Mouse (Mus musculus) forebrain, embryonic 14.5 days (tissue): ENCODE results near the gene Grk4. TPM values are rescaled to one million over a fixed set of nuclear protein-coding genes. Genes with fewer than 3 reads are reported as not detected.
A peak's percentile ranks its signal among the peaks of the same experiment; 100 is the strongest.

Source experiments
- ATAC-seq: fragments of 200-750 bp; cut with Nextera tagmentation; 2 replicates; pipeline ENCODE4 v1.8.0; 2017; ENCODE audit warnings: mild to moderate bottlenecking, moderate library complexity
- DNase-seq: peaks from one replicate; pipeline ENCODE4 v3.0.0-alpha.2; 2015; ENCODE audit warnings: low spot score
- H3K27ac ChIP-seq: fragments of 300-500 bp; sonication (generic); 2 replicates; pipeline ENCODE4 v1.5.1; 2014; ENCODE audit warnings: low read depth, mild to moderate bottlenecking, control low read depth, low read length, moderate library complexity
- H3K27me3 ChIP-seq: fragments of 300-500 bp; sonication (generic); replicated peaks from 2 replicates; pipeline ENCODE4 v1.6.1; 2014; ENCODE audit warnings: low read length, control low read depth, mixed read lengths; ENCODE audit not compliant: control insufficient read depth, insufficient read depth
- H3K36me3 ChIP-seq: fragments of 300-500 bp; sonication (generic); 2 replicates; pipeline ENCODE4 v1.6.1; 2014; ENCODE audit warnings: low read length, control low read depth; ENCODE audit not compliant: control insufficient read depth, insufficient read depth
- H3K4me1 ChIP-seq: fragments of 300-500 bp; sonication (generic); 2 replicates; pipeline ENCODE4 v1.6.1; 2014; ENCODE audit warnings: antibody characterized with exemption, low read length, control low read depth; ENCODE audit not compliant: control insufficient read depth, insufficient read depth
- H3K4me2 ChIP-seq: fragments of 300-500 bp; sonication (generic); 2 replicates; pipeline ENCODE4 v1.6.1; 2014; ENCODE audit warnings: mild to moderate bottlenecking, control low read depth, low read length
- H3K4me3 ChIP-seq: fragments of 300-500 bp; sonication (generic); 2 replicates; pipeline ENCODE4 v1.5.1; 2014; ENCODE audit warnings: low read depth, low read length, control low read depth
- H3K9ac ChIP-seq: fragments of 300-500 bp; sonication (generic); 2 replicates; pipeline ENCODE4 v1.6.1; 2014; ENCODE audit warnings: mild to moderate bottlenecking, low read length, control low read depth, moderate library complexity
- H3K9me3 ChIP-seq: fragments of 300-500 bp; sonication (generic); replicated peaks from 2 replicates; pipeline ENCODE4 v1.6.1; 2016; ENCODE audit warnings: low read length, control low read depth, mixed read lengths; ENCODE audit not compliant: control insufficient read depth
- WGBS: fragments of 180-500 bp; shearing (Covaris S2); extraction: QIAGEN DNeasy Blood & Tissue Kit; methylation state at CpG from one replicate; pipeline ENCODE4 v1.1.7; 2014; 5-methylcytosine and 5-hydroxymethylcytosine counted together
- polyA plus RNA-seq: library from polyadenylated mRNA; unstranded; fragments of >200 nt; fragmentation: Nextera tagmentation; extraction: Ambion mirVana; gene quantifications from 2 replicates; pipeline ENCODE4 v1.2.1, GENCODE M21; 2014

Grk4 gene
- polyA plus RNA-seq: 1.2 TPM in 2 replicates

- Histone ChIP-seq H3K4me2 (peak within 1 kb of the TSS; percentile 68), H3K9ac (peak within 1 kb of the TSS; percentile 75), H3K36me3 (peaks cover 21% of the 10 kb centered on the region), H3K9me3 (no peaks in the 10 kb centered on the region), H3K4me1 (peaks cover 7% of the 10 kb centered on the region; the same call in 1 of the 2 replicates), H3K4me3 (peak within 1 kb of the TSS; percentile 66), H3K27me3 (0 out of 2 replicates have a peak, but pooled peaks cover 3% of the 10 kb centered on the region), H3K27ac (peak within 1 kb of the TSS; percentile 82; the same call in 1 of the 2 replicates)
- peak; percentile 100 for DNase-seq
- under 1% methylated on average over 60 of the region's 60 CpGs for WGBS
- ATAC-seq: peak; percentile 100
Measured at GRCm38 (mm10) chr5:34659686-34660590, at the start of gene Grk4, which contains the start of gene Nop14. Gene Grk4 (plus strand): TSS chr5:34660379. Gene Nop14 (minus strand): TSS chr5:34660148.

- Histone ChIP-seq H3K27ac (no peak overlapping the region), H3K9me3 (no peaks in the 10 kb centered on the region), H3K9ac (no peak overlapping the region), H3K36me3 (peaks cover 77% of the 10 kb centered on the region), H3K4me3 (no peak overlapping the region), H3K4me2 (no peak overlapping the region), H3K27me3 (no peaks in the 10 kb centered on the region), H3K4me1 (peaks cover 8% of the 10 kb centered on the region)
- ATAC-seq (no peak), DNase-seq (no peak)
- WGBS: 97% methylated on average over 2 of the region's 2 CpGs
Measured at GRCm38 (mm10) chr5:34632996-34633395, 27.2 kb upstream of the Grk4 start.

- Histone ChIP-seq H3K9me3 (no peaks in the 10 kb centered on the region), H3K27ac (no peak overlapping the region), H3K4me1 (peaks cover 8% of the 10 kb centered on the region), H3K4me2 (no peak overlapping the region), H3K4me3 (no peak overlapping the region), H3K27me3 (no peaks in the 10 kb centered on the region), H3K9ac (no peak overlapping the region), H3K36me3 (peaks cover 77% of the 10 kb centered on the region)
- WGBS: 82% methylated on average over 4 of the region's 4 CpGs
- no peak for DNase-seq
- ATAC-seq: no peak
Measured at GRCm38 (mm10) chr5:34633641-34634040, 26.5 kb upstream of the Grk4 start.

- no peak overlapping the region for H3K9ac ChIP-seq
- H3K27me3 ChIP-seq: no peaks in the 10 kb centered on the region
- WGBS: 92% methylated on average over 13 of the region's 13 CpGs
- H3K9me3 ChIP-seq: no peaks in the 10 kb centered on the region
- no peak for DNase-seq
- peaks cover 77% of the 10 kb centered on the region for H3K36me3 ChIP-seq
- H3K4me2 ChIP-seq: no peak overlapping the region
- peaks cover 8% of the 10 kb centered on the region for H3K4me1 ChIP-seq
- no peak overlapping the region for H3K4me3 ChIP-seq
- no peak overlapping the region for H3K27ac ChIP-seq
- no peak for ATAC-seq
Measured at GRCm38 (mm10) chr5:34634746-34635400, 25.3 kb upstream of the Grk4 start.

GRCm38 (mm10) chr5:34635665-34636192 lies 24.4 kb upstream of the Grk4 start:
- Histone ChIP-seq H3K36me3 (peaks cover 77% of the 10 kb centered on the region), H3K27ac (no peak overlapping the region), H3K4me1 (peaks cover 8% of the 10 kb centered on the region), H3K9me3 (no peaks in the 10 kb centered on the region), H3K9ac (peak overlapping the region; percentile 81), H3K4me2 (peak overlapping the region; percentile 94), H3K4me3 (peak overlapping the region; percentile 60), H3K27me3 (no peaks in the 10 kb centered on the region)
- WGBS: 61% methylated on average over 10 of the region's 10 CpGs
- DNase-seq (no peak), ATAC-seq (no peak)

- peaks cover 77% of the 10 kb centered on the region for H3K36me3 ChIP-seq
- H3K27ac ChIP-seq: peak within 1 kb of the TSS; percentile 71
- peaks cover 8% of the 10 kb centered on the region for H3K4me1 ChIP-seq
- peak within 1 kb of the TSS; percentile 81 for H3K9ac ChIP-seq
- peak within 1 kb of the TSS; percentile 60 for H3K4me3 ChIP-seq
- ATAC-seq: peak; percentile 94
- WGBS: under 1% methylated on average over 48 of the region's 48 CpGs
- DNase-seq: peak; percentile 91
- H3K9me3 ChIP-seq: no peaks in the 10 kb centered on the region
- H3K27me3 ChIP-seq: no peaks in the 10 kb centered on the region
- H3K4me2 ChIP-seq: peak within 1 kb of the TSS; percentile 94
Measured at GRCm38 (mm10) chr5:34636481-34637287, 23.5 kb upstream of the Grk4 start, which contains the start of gene Mfsd10. Gene Mfsd10 (minus strand): TSS chr5:34637212.

- no peaks in the 10 kb centered on the region for H3K9me3 ChIP-seq
- H3K4me3 ChIP-seq: no peak overlapping the region
- peak overlapping the region; percentile 21; the same call in 1 of the 2 replicates for H3K9ac ChIP-seq
- H3K27me3 ChIP-seq: no peaks in the 10 kb centered on the region
- 82% methylated on average over 7 of the region's 7 CpGs for WGBS
- DNase-seq (no peak), ATAC-seq (no peak)
- H3K4me1 ChIP-seq: peaks cover 8% of the 10 kb centered on the region
- H3K27ac ChIP-seq: no peak overlapping the region
- peaks cover 70% of the 10 kb centered on the region for H3K36me3 ChIP-seq
- H3K4me2 ChIP-seq: no peak overlapping the region
Measured at GRCm38 (mm10) chr5:34637591-34638156, 22.5 kb upstream of the Grk4 start.

- no peaks in the 10 kb centered on the region for H3K9me3 ChIP-seq
- H3K27me3 ChIP-seq: no peaks in the 10 kb centered on the region
- ATAC-seq: no peak
- WGBS: 93% methylated on average over 3 of the region's 3 CpGs
- no peak overlapping the region for H3K9ac ChIP-seq
- H3K4me3 ChIP-seq: no peak overlapping the region
- H3K4me2 ChIP-seq: no peak overlapping the region
- no peak for DNase-seq
- H3K27ac ChIP-seq: no peak overlapping the region
- no peaks in the 10 kb centered on the region for H3K4me1 ChIP-seq
- H3K36me3 ChIP-seq: peaks cover 86% of the 10 kb centered on the region
Measured at GRCm38 (mm10) chr5:34641991-34642390, 18.2 kb upstream of the Grk4 start.
